Mouse (Mus musculus) heart, adult 2 months (tissue): Measurements from ENCODE around the gene Stat3.

ENCODE experiments used
- CTCF ChIP-seq: fragments of 200-600 bp; IDR thresholded peaks from 2 replicates; pipeline ENCODE4 v1.8.1; 2022; ENCODE audit warnings: antibody characterized with exemption, mild to moderate bottlenecking, moderate library complexity
- POLR2A ChIP-seq: fragments of 200-500 bp; IDR thresholded peaks from 2 replicates; pipeline ENCODE4 v1.6.1; 2011; ENCODE audit warnings: mild to moderate bottlenecking, low read depth, low read length, control low read depth; ENCODE audit not compliant: insufficient read depth

- TF ChIP-seq CTCF, result no peak
- TF ChIP-seq POLR2A, result no peak
Observed at GRCm38 (mm10) chr11:100967881-100968420, 28.6 kb upstream of the Stat3 start.
